Mouse (Mus musculus): Measurements from ENCODE around the gene Arl5c. TPM values are rescaled to one million over a fixed set of nuclear protein-coding genes. Genes with fewer than 3 reads are reported as not detected.
A peak's percentile ranks its signal among the peaks of the same experiment; 100 is the strongest.

Gene Arl5c
- total and polyA plus RNA-seq, 3 experiments: 1.2 to 10.4 TPM; not detected in 1

GRCm38 (mm10) chr11:97952367-97953006 lies 43.5 kb downstream of the Arl5c start:
- peak overlapping the region; percentile 82 for H3K9ac ChIP-seq (ENCODE audit: control insufficient read depth, low read depth, low read length, poor library complexity, severe bottlenecking)
- TF ChIP-seq JUND (IDR thresholded peaks at IDR 0.05; ENCODE audit: low read depth, low read length) (peak; percentile 96), MAZ (IDR thresholded peaks at IDR 0.05; ENCODE audit: low read depth, low read length) (no peak), ELF1 (IDR thresholded peaks at IDR 0.05; ENCODE audit: low read depth, low read length) (no peak), GABPA (IDR thresholded peaks at IDR 0.05; ENCODE audit: low read depth, low read length) (no peak), NELFE (IDR thresholded peaks at IDR 0.05; ENCODE audit: low read depth, low read length) (no peak), TBP (IDR thresholded peaks at IDR 0.05; ENCODE audit: low read depth, low read length) (peak; percentile 98), TAL1 (IDR thresholded peaks at IDR 0.05; ENCODE audit: low read length) (no peak), TCF12 (IDR thresholded peaks at IDR 0.05; ENCODE audit: low read depth, low read length) (no peak), CHD1 (IDR thresholded peaks at IDR 0.05; ENCODE audit: low read depth, low read length) (no peak), ETS1 (IDR thresholded peaks at IDR 0.05; ENCODE audit: low read depth, low read length) (no peak; the same call in 1 of the 2 replicates), CHD2 (IDR thresholded peaks at IDR 0.05; ENCODE audit: low read length) (no peak), HCFC1 (IDR thresholded peaks at IDR 0.05; ENCODE audit: low read depth, low read length) (0 out of 2 replicates have a peak, but pooled peaks have one; percentile 10), ZNF384 (IDR thresholded peaks at IDR 0.05; ENCODE audit: low read depth, low read length) (no peak), MXI1 (IDR thresholded peaks at IDR 0.05; ENCODE audit: low read depth, low read length) (no peak), ZMIZ1 (IDR thresholded peaks at IDR 0.05; ENCODE audit: low read depth, low read length) (no peak), EP300 (IDR thresholded peaks at IDR 0.05; ENCODE audit: low read depth in 1 of 2, low read length in 2 of 2) (no peak), ZKSCAN1 (IDR thresholded peaks at IDR 0.05; ENCODE audit: low read depth, low read length) (no peak), CTCF (IDR thresholded peaks at IDR 0.05 in 2 of 3, conservative IDR thresholded peaks at IDR 0.05 in 1 of 3; ENCODE audit: control insufficient read depth in 1 of 3, insufficient read depth in 1 of 3, low read depth in 2 of 3, low read length in 3 of 3, poor library complexity in 1 of 3, severe bottlenecking in 1 of 3) (no peak), MEF2A (IDR thresholded peaks at IDR 0.05; ENCODE audit: extremely low read depth, insufficient replicate concordance, low read depth, low read length, poor library complexity, severe bottlenecking) (no peak), RCOR1 (IDR thresholded peaks at IDR 0.05; ENCODE audit: low read depth, low read length) (no peak), MAX (IDR thresholded peaks at IDR 0.05; ENCODE audit: low read length) (peak; percentile 7; the same call in 1 of the 2 replicates)
- H3K27ac ChIP-seq (ENCODE audit: control insufficient read depth, low read depth, low read length): peak overlapping the region; percentile 96
- DNase-seq (ENCODE audit: low read depth, low spot score): peak; percentile 68
- H3K79me2 ChIP-seq (ENCODE audit: control insufficient read depth, insufficient read depth, low read length, poor library complexity): peaks cover 27% of the 10 kb centered on the region
- peak overlapping the region in 1 of 2 experiments; percentile 73; a peak in 1 of 4 replicates for H3K4me3 ChIP-seq (ENCODE audit: control insufficient read depth in 1 of 2, insufficient read depth in 1 of 2, low read depth in 2 of 2, low read length in 2 of 2)
- no peaks in the 10 kb centered on the region for H3K9me3 ChIP-seq (replicated peaks; ENCODE audit: insufficient read depth, low read length)
- peaks cover 0 to 49% of the 10 kb centered on the region in 2 experiments; a peak in 2 of 4 replicates for H3K36me3 ChIP-seq (ENCODE audit: control insufficient read depth in 1 of 2, insufficient read depth in 2 of 2, low read length in 2 of 2)
- peaks cover 22 to 64% of the 10 kb centered on the region in 2 experiments for H3K4me1 ChIP-seq (ENCODE audit: control insufficient read depth in 1 of 2, insufficient read depth in 2 of 2, low read length in 2 of 2)
- no peaks in the 10 kb centered on the region for H3K27me3 ChIP-seq (ENCODE audit: control insufficient read depth in 1 of 2, insufficient read depth in 2 of 2, low read length in 2 of 2)

Measured in MEL (cell line).